Mouse (Mus musculus): Measurements from ENCODE around the gene Phf24.

GRCm38 (mm10) chr4:42948527-42948926 lies 32.1 kb downstream of the Phf24 start:
- TF ChIP-seq CTCF (IDR thresholded peaks at IDR 0.05; ENCODE audit: low read depth, low read length) (no peak), GATA1 (IDR thresholded peaks at IDR 0.05; ENCODE audit: borderline replicate concordance, low read length) (no peak), POLR2AphosphoS5 (IDR thresholded peaks at IDR 0.05; ENCODE audit: insufficient replicate concordance, low read depth, low read length) (no peak), TAL1 (conservative IDR thresholded peaks at IDR 0.05; ENCODE audit: low read depth, low read length) (no peak), GATA2 (IDR thresholded peaks at IDR 0.05; ENCODE audit: borderline replicate concordance, low read depth, low read length) (no peak)
